ENCODE assay signal across 21 mouse cellular contexts in genomic region chr1:135460521-135460920, GRCm38 (mm10).
"Had no signal": no experiment of that assay in that cellular context is flagged by ENCODE, and none has a peak within 500 bp of the region (broad histone marks: within the 10 kb centered on the region; RNA-seq: fewer than 3 reads in every experiment).

No protein-coding gene starts in this region.

- H3K9ac ChIP-seq: limb, embryonic 12.5 days; limb, embryonic 13.5 days; limb, embryonic 15.5 days; liver, embryonic 12.5 days; liver, embryonic 13.5 days; liver, embryonic 14.5 days; liver, embryonic 15.5 days; liver, postnatal 0 days; lung, embryonic 14.5 days; lung, embryonic 15.5 days; midbrain, embryonic 12.5 days; midbrain, embryonic 13.5 days; midbrain, embryonic 15.5 days; neural tube, embryonic 12.5 days had no signal

- H3K27me3 ChIP-seq: limb, embryonic 12.5 days; limb, embryonic 13.5 days; limb, embryonic 15.5 days; liver, embryonic 12.5 days; liver, embryonic 13.5 days; liver, embryonic 15.5 days; lung, embryonic 15.5 days; megakaryocyte, embryonic 14.5 days; midbrain, embryonic 12.5 days; midbrain, embryonic 13.5 days; midbrain, embryonic 15.5 days; neural tube, embryonic 12.5 days had no signal

- H3K4me1 ChIP-seq: limb, embryonic 12.5 days; liver, embryonic 12.5 days; liver, embryonic 13.5 days; midbrain, embryonic 10.5 days; midbrain, embryonic 12.5 days; midbrain, embryonic 13.5 days; midbrain, embryonic 15.5 days; neural tube, embryonic 12.5 days had no signal

- H3K27ac ChIP-seq: limb, embryonic 10.5 days; limb, embryonic 12.5 days; limb, embryonic 13.5 days; limb, embryonic 15.5 days; liver, embryonic 12.5 days; liver, embryonic 13.5 days; liver, embryonic 14.5 days; liver, embryonic 15.5 days; lung, embryonic 15.5 days; macrophage; midbrain, embryonic 10.5 days; midbrain, embryonic 12.5 days; midbrain, embryonic 13.5 days; midbrain, embryonic 15.5 days; neural tube, embryonic 12.5 days had no signal

- H3K4me3 ChIP-seq: limb, embryonic 10.5 days; limb, embryonic 12.5 days; limb, embryonic 13.5 days; limb, embryonic 15.5 days; liver, embryonic 12.5 days; liver, embryonic 13.5 days; liver, embryonic 15.5 days; lung, embryonic 15.5 days; megakaryocyte, embryonic 14.5 days; midbrain, embryonic 10.5 days; midbrain, embryonic 12.5 days; midbrain, embryonic 13.5 days; midbrain, embryonic 15.5 days; myocyte; neural tube, embryonic 12.5 days had no signal

- ATAC-seq: liver, embryonic 12.5 days; liver, postnatal 0 days had no signal

- H3K4me2 ChIP-seq: limb, embryonic 12.5 days; limb, embryonic 13.5 days; limb, embryonic 15.5 days; liver, embryonic 11.5 days; liver, embryonic 12.5 days; liver, embryonic 13.5 days; liver, embryonic 15.5 days; lung, embryonic 14.5 days; lung, embryonic 15.5 days; midbrain, embryonic 11.5 days; midbrain, embryonic 12.5 days; midbrain, embryonic 13.5 days; midbrain, embryonic 15.5 days; neural tube, embryonic 12.5 days had no signal

- H3K36me3 ChIP-seq: liver, embryonic 15.5 days had no signal

- H3K9me3 ChIP-seq: limb, embryonic 10.5 days; limb, embryonic 12.5 days; limb, embryonic 13.5 days; limb, embryonic 15.5 days; liver, embryonic 12.5 days; liver, embryonic 13.5 days; liver, embryonic 15.5 days; lung, embryonic 15.5 days; megakaryocyte, embryonic 14.5 days; midbrain, embryonic 10.5 days; midbrain, embryonic 12.5 days; midbrain, embryonic 13.5 days; midbrain, embryonic 15.5 days; neural tube, embryonic 12.5 days had no signal
